Mouse (Mus musculus) testis, adult 2 months (tissue): ENCODE measurements around the gene Ptprd.

Experiments used
- CTCF ChIP-seq: fragments of 200-500 bp; IDR thresholded peaks from 2 replicates; pipeline ENCODE4 v1.5.1; 2012; ENCODE audit warnings: low read depth, mild to moderate bottlenecking, inconsistent platforms, low read length, moderate library complexity; ENCODE audit not compliant: control insufficient read depth, insufficient read depth, insufficient replicate concordance
- POLR2A ChIP-seq: fragments of 200-500 bp; IDR thresholded peaks from 2 replicates; pipeline ENCODE4 v1.6.1; 2012; ENCODE audit warnings: low read depth, mild to moderate bottlenecking, inconsistent platforms, low read length, moderate library complexity; ENCODE audit not compliant: control insufficient read depth

DNA sequence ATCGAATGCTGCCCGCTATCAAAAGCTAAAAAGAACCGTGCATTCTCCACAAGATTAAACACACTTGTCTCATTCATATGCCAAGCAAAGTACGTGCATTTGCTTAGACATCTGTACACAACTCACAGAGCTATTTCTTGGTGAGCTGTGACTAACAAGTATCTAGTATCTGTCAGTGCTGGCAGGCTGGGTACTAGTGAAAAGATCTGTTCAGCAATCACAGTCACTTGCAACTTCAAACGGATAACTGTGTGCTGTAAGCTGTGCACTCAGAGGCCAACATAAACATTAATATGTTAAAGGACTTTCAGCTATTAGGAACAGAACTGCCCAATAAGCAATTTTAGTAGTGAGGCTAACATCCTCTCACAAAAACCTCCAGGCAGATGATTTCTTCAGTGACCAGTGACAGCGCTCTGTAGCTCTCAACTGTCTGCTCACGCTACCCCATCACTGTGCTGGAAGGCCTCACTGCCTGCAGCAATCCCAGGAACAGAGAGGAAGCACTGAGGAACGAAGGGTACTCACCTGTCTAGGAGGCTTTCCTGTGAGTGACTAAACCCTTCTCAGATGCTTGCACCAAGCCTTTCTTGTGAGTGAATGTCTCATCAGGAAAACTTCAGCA is 1918.9 kb downstream of the Ptprd start:
- TF ChIP-seq POLR2A, result no peak
- TF ChIP-seq CTCF, result no peak
